Mouse (Mus musculus) erythroblast, embryonic 14.5 days (primary cell): ENCODE measurements around the gene Smtn.

Experiments
- GATA1 ChIP-seq: IDR thresholded peaks from 2 replicates; pipeline ENCODE4 v1.6.1; 2012; ENCODE audit warnings: low read length, inconsistent platforms, mixed read lengths
- TAL1 ChIP-seq: IDR thresholded peaks from 3 replicates; pipeline ENCODE4 v1.6.1; 2012; ENCODE audit warnings: low read length, inconsistent platforms, mixed read lengths

DNA sequence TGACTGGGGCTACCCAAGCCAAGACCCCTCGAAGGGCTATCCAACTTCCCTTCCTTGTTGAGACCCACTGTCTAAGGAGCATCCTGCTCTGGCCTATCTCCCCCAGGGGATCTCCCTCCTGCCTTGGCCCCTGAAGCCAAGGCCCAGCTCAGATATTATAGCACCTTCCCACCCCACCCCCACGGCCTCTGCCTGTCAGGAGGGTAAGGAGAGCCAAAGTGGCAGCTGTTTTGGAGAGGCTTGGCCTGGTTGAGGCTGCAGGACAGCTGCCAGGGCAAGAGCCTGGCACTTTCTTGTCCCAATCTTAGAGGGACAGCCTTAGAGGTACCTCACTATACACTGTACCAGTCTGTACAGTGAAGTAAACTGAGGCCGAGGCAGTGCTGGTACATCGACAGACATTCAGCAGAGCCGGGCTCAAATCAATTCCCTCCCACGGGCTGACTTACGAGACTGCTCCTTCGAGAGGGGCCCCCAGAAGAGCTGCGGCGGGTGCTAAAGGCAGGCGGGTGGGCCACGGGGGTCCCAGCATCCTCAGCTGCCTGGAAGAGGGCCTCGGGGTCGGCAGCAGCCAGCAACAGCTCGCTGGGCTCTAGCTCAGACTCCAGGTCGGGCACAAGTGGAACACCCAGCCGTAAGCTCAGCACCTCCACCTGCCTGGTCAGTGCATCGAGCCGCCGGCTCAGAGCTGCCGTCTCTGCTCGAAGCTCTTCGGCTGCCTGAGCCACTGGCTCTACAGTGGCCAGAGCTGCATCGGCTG lies 13.3 kb downstream of the Smtn start:
- TF ChIP-seq GATA1 = no peak
- TF ChIP-seq TAL1 = no peak
